10 mouse cellular contexts compared by ENCODE assay signal in the genomic region with DNA sequence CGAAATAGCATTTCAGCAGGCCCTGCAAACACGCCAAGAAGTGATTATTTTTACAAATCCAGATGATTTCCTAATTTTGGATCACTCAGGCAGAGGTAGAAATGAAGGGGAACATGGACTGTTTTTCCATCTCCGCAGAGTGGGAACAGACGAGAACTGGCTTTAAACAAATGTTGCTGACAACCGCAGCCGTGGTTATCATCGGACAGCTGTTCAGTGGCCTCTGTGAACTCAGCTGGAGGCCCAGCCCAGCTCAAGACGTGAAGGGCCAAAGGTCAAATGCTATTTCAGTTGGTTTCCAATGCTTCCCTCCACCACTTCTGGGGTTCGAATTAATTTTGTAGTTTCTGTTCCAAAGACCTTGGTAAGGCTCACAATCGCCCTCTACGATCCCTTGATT.
DNase-seq lines count a peak whose midpoint lies in the region; ATAC-seq and TF ChIP-seq lines count a peak whose summit lies in the region.
"Had no signal": no experiment of that assay in that cellular context is flagged by ENCODE, and none has a peak within 500 bp of the region (broad histone marks: within the 10 kb centered on the region; RNA-seq: fewer than 3 reads in every experiment).

No protein-coding gene starts in this region.

- H3K27ac ChIP-seq in hindbrain, embryonic 10.5 days, result peak overlapping the region; percentile 75
- H3K27ac ChIP-seq in hindbrain, embryonic 14.5 days, result no peak overlapping the region
- H3K27ac ChIP-seq in lung, postnatal 0 days (ENCODE audit: low read length), result no peak overlapping the region
- H3K27ac ChIP-seq: limb, embryonic 15.5 days had no signal

- H3K9ac ChIP-seq in hindbrain, embryonic 14.5 days, result no peak overlapping the region
- no peak overlapping the region for H3K9ac ChIP-seq in lung, postnatal 0 days (replicated peaks; ENCODE audit: low read depth)
- H3K9ac ChIP-seq: limb, embryonic 15.5 days had no signal

- peaks cover 35% of the 10 kb centered on the region for H3K4me1 ChIP-seq in hindbrain, embryonic 10.5 days (replicated peaks)
- peaks cover 3% of the 10 kb centered on the region for H3K4me1 ChIP-seq in hindbrain, embryonic 14.5 days (replicated peaks; ENCODE audit: control insufficient read depth, insufficient read depth, low read length)
- no peaks in the 10 kb centered on the region; the same call in 1 of the 2 replicates for H3K4me1 ChIP-seq in lung, postnatal 0 days (ENCODE audit: insufficient read depth, low read depth, low read length)
- H3K4me1 ChIP-seq: limb, embryonic 15.5 days had no signal

- H3K4me3 ChIP-seq in hindbrain, embryonic 10.5 days, result no peak overlapping the region
- H3K4me3 ChIP-seq in hindbrain, embryonic 14.5 days (replicated peaks; ENCODE audit: low read length), result no peak overlapping the region
- no peak overlapping the region for H3K4me3 ChIP-seq in lung, postnatal 0 days (ENCODE audit: low read depth, low read length)
- H3K4me3 ChIP-seq: erythroblast, embryonic 14.5 days; limb, embryonic 15.5 days had no signal

- H3K36me3 ChIP-seq in hindbrain, embryonic 10.5 days, result no peaks in the 10 kb centered on the region
- no peaks in the 10 kb centered on the region for H3K36me3 ChIP-seq in hindbrain, embryonic 14.5 days (replicated peaks; ENCODE audit: control insufficient read depth, insufficient read depth)
- H3K36me3 ChIP-seq in lung, postnatal 0 days (ENCODE audit: insufficient read depth, low read length), result no peaks in the 10 kb centered on the region
- H3K36me3 ChIP-seq: limb, embryonic 15.5 days had no signal

- ATAC-seq in hindbrain, embryonic 14.5 days (ENCODE audit: low FRiP score), result no peak
- ATAC-seq in lung, postnatal 0 days, result peak; percentile 80

- intact Hi-C loops in heart, postnatal 25 days (cut with DNase I), result no loop called here

- peaks cover 4% of the 10 kb centered on the region; the same call in 1 of the 2 replicates for H3K27me3 ChIP-seq in hindbrain, embryonic 10.5 days (ENCODE audit: insufficient read depth, poor library complexity, severe bottlenecking)
- H3K27me3 ChIP-seq in hindbrain, embryonic 14.5 days (ENCODE audit: control insufficient read depth, insufficient read depth, low read length), result no peaks in the 10 kb centered on the region
- H3K27me3 ChIP-seq in lung, postnatal 0 days (replicated peaks; ENCODE audit: insufficient read depth, low read length), result no peaks in the 10 kb centered on the region
- H3K27me3 ChIP-seq: limb, embryonic 15.5 days had no signal

- no peaks in the 10 kb centered on the region for H3K9me3 ChIP-seq in hindbrain, embryonic 10.5 days
- H3K9me3 ChIP-seq in hindbrain, embryonic 14.5 days (ENCODE audit: control insufficient read depth, low read length), result no peaks in the 10 kb centered on the region
- no peaks in the 10 kb centered on the region for H3K9me3 ChIP-seq in lung, postnatal 0 days (ENCODE audit: low read length)
- H3K9me3 ChIP-seq: limb, embryonic 15.5 days had no signal

- peak; percentile 68 for DNase-seq in hindbrain, embryonic 10.5 days (ENCODE audit: low spot score)
- no peak for DNase-seq in hindbrain, embryonic 14.5 days (ENCODE audit: low spot score)
- peak; percentile 81 for DNase-seq in embryo, embryonic 11 days
- peak; percentile 27 for DNase-seq in heart, postnatal 25 days (ENCODE audit: low spot score)
- peak; percentile 75 for DNase-seq in lung, postnatal 0 days (ENCODE audit: low spot score)
- DNase-seq in cerebellum, adult 9-10 months, result no peak
- DNase-seq in cerebellum, postnatal 4 days (ENCODE audit: low spot score in 2 of 2), result no peak
- DNase-seq in testis, postnatal 10 days (ENCODE audit: low spot score), result no peak

- TF ChIP-seq CTCF in lung, postnatal 0 days (IDR thresholded peaks at IDR 0.05), result no peak

- TF ChIP-seq EP300 in lung, postnatal 0 days (IDR thresholded peaks at IDR 0.05), result no peak

- 16% methylated on average over 11 of the region's 11 CpGs for WGBS in hindbrain, embryonic 10.5 days
- WGBS in hindbrain, embryonic 14.5 days, result 19% methylated on average over 11 of the region's 11 CpGs
- 49% methylated on average over 11 of the region's 11 CpGs for WGBS in lung, postnatal 0 days

- no peak overlapping the region for H3K4me2 ChIP-seq in hindbrain, embryonic 14.5 days (replicated peaks)
- H3K4me2 ChIP-seq in lung, postnatal 0 days (replicated peaks; ENCODE audit: low read depth, low read length), result no peak overlapping the region
- H3K4me2 ChIP-seq: limb, embryonic 15.5 days had no signal

Comparison
In these comparisons a context has a peak if more than half of its experiments do, and no peak if none do; other contexts are left out.
1. DNase-seq: peak in hindbrain, embryonic 10.5 days (single experiment), embryo, embryonic 11 days (single experiment), heart, postnatal 25 days (single experiment) and lung, postnatal 0 days (single experiment); none in hindbrain, embryonic 14.5 days (single experiment), cerebellum, adult 9-10 months (single experiment), cerebellum, postnatal 4 days (0 of 2) and testis, postnatal 10 days (single experiment).